Mouse (Mus musculus) granulocyte monocyte progenitor cell, adult 5-6 weeks (primary cell): ENCODE measurements around the gene Calml3. TPM values are rescaled to one million over a fixed set of nuclear protein-coding genes. Genes with fewer than 3 reads are reported as not detected.

Source experiments
- total RNA-seq, 2 experiments: library from RNA; stranded (forward) in 1 of 2; stranded (reverse) in 1 of 2; fragments of 200-712, 200-1000 nt in 1 of 2; fragments of >200 nt in 1 of 2; fragmentation: Nextera tagmentation in 1 of 2; gene quantifications; 2 replicates each; pipeline ENCODE4 v1.2.3; 2014 to 2017

Calml3 gene
- total RNA-seq, 2 experiments from 2014 or later = not detected

Other genes starting within 250 kb of the Calml3 start
- gene Fam208b, start 193.2 kb downstream of the Calml3 start, total RNA-seq (2014; fragmentation: Nextera tagmentation) = 44.0 and 52.0 TPM in 2 replicates
- gene Fam208b, start 193.2 kb downstream of the Calml3 start, total RNA-seq (2017) = 31.9 and 34.1 TPM in 2 replicates
- gene Asb13, start 170.3 kb downstream of the Calml3 start, total RNA-seq (2014; fragmentation: Nextera tagmentation) = 5.2 and 7.0 TPM in 2 replicates
- gene Asb13, start 170.3 kb downstream of the Calml3 start, total RNA-seq (2017) = 1.5 and 1.9 TPM in 2 replicates
- gene Calm4, start 33.4 kb upstream of the Calml3 start, total RNA-seq (2014; fragmentation: Nextera tagmentation) = not detected in 2 replicates
- not detected in 2 replicates for gene Calm4, start 33.4 kb upstream of the Calml3 start, total RNA-seq (2017)
- gene Calm5, start 49.9 kb upstream of the Calml3 start, total RNA-seq (2014; fragmentation: Nextera tagmentation) = not detected in 2 replicates
- not detected in 2 replicates for gene Calm5, start 49.9 kb upstream of the Calml3 start, total RNA-seq (2017)
- 30.4 and 34.8 TPM in 2 replicates for gene Net1, start 113.9 kb upstream of the Calml3 start, total RNA-seq (2014; fragmentation: Nextera tagmentation)
- 42.4 and 50.9 TPM in 2 replicates for gene Net1, start 113.9 kb upstream of the Calml3 start, total RNA-seq (2017)
- gene Tubal3, start 114.0 kb upstream of the Calml3 start, total RNA-seq (2014; fragmentation: Nextera tagmentation) = not detected in 2 replicates
- gene Tubal3, start 114.0 kb upstream of the Calml3 start, total RNA-seq (2017) = not detected in 2 replicates
- gene Ucn3, start 141.0 kb upstream of the Calml3 start, total RNA-seq (2014; fragmentation: Nextera tagmentation) = not detected in 2 replicates
- not detected in 2 replicates for gene Ucn3, start 141.0 kb upstream of the Calml3 start, total RNA-seq (2017)
- gene Akr1c14, start 244.7 kb upstream of the Calml3 start, total RNA-seq (2014; fragmentation: Nextera tagmentation) = not detected in 2 replicates
- not detected in 2 replicates for gene Akr1c14, start 244.7 kb upstream of the Calml3 start, total RNA-seq (2017)